Mouse (Mus musculus): ENCODE measurements around the gene Sarnp. TPM values are rescaled to one million over a fixed set of nuclear protein-coding genes. Genes with fewer than 3 reads are reported as not detected.

The Sarnp gene
- polyA plus RNA-seq, 1 experiment, result 45.2 TPM

GRCm38 (mm10) chr10:128889846-128890245, 72.7 kb downstream of the Sarnp start:
- Histone ChIP-seq H3K27ac (ENCODE audit: control insufficient read depth, insufficient read depth, low read depth, low read length, poor library complexity) (no peak overlapping the region), H3K4me1 (ENCODE audit: control insufficient read depth, insufficient read depth, low read length) (peaks cover 2% of the 10 kb centered on the region), H3K4me3 (replicated peaks; ENCODE audit: control insufficient read depth, low read depth, low read length) (no peak overlapping the region)
- TF ChIP-seq POLR2A (IDR thresholded peaks at IDR 0.05; ENCODE audit: borderline replicate concordance, control insufficient read depth, low read depth, low read length), result no peak
- TF ChIP-seq CTCF (IDR thresholded peaks at IDR 0.05; ENCODE audit: control insufficient read depth, insufficient read depth, low read length), result no peak
- 49% methylated on average over 2 of the region's 2 CpGs for WGBS

- peak overlapping the region; percentile 80 for H3K4me3 ChIP-seq (replicated peaks; ENCODE audit: control insufficient read depth, low read depth, low read length)
- 4% methylated on average over 40 of the region's 40 CpGs for WGBS
- no peak overlapping the region; the same call in 1 of the 2 replicates for H3K27ac ChIP-seq (ENCODE audit: control insufficient read depth, insufficient read depth, low read depth, low read length, poor library complexity)
- TF ChIP-seq CTCF (IDR thresholded peaks at IDR 0.05; ENCODE audit: control insufficient read depth, insufficient read depth, low read length) (no peak), POLR2A (IDR thresholded peaks at IDR 0.05; ENCODE audit: borderline replicate concordance, control insufficient read depth, low read depth, low read length) (no peak)
- peaks cover 2% of the 10 kb centered on the region for H3K4me1 ChIP-seq (ENCODE audit: control insufficient read depth, insufficient read depth, low read length)
Observed at GRCm38 (mm10) chr10:128890383-128891295, 73.5 kb downstream of the Sarnp start.

- WGBS, result 2% methylated on average over 71 of the region's 89 CpGs
- no peak for TF ChIP-seq POLR2A (IDR thresholded peaks at IDR 0.05; ENCODE audit: borderline replicate concordance, control insufficient read depth, low read depth, low read length)
- no peak for TF ChIP-seq CTCF (IDR thresholded peaks at IDR 0.05; ENCODE audit: control insufficient read depth, insufficient read depth, low read length)
- Histone ChIP-seq H3K4me1 (ENCODE audit: control insufficient read depth, insufficient read depth, low read length) (peaks cover 2% of the 10 kb centered on the region), H3K4me3 (replicated peaks; ENCODE audit: control insufficient read depth, low read depth, low read length) (peak within 1 kb of the TSS; percentile 80), H3K27ac (ENCODE audit: control insufficient read depth, insufficient read depth, low read depth, low read length, poor library complexity) (peak within 1 kb of the TSS; percentile 14; the same call in 1 of the 2 replicates)
Observed at GRCm38 (mm10) chr10:128891296-128892094, 74.4 kb downstream of the Sarnp start, which contains the start of gene Gdf11. TSS of gene Gdf11 (minus strand) at chr10:128891718.

GRCm38 (mm10) chr10:128892246-128892645, 75.1 kb downstream of the Sarnp start:
- Histone ChIP-seq H3K27ac (ENCODE audit: control insufficient read depth, insufficient read depth, low read depth, low read length, poor library complexity) (no peak overlapping the region), H3K4me1 (ENCODE audit: control insufficient read depth, insufficient read depth, low read length) (peaks cover 2% of the 10 kb centered on the region), H3K4me3 (replicated peaks; ENCODE audit: control insufficient read depth, low read depth, low read length) (no peak overlapping the region)
- TF ChIP-seq CTCF (IDR thresholded peaks at IDR 0.05; ENCODE audit: control insufficient read depth, insufficient read depth, low read length) (no peak), POLR2A (IDR thresholded peaks at IDR 0.05; ENCODE audit: borderline replicate concordance, control insufficient read depth, low read depth, low read length) (no peak)
- WGBS, result 12% methylated on average over 9 of the region's 9 CpGs

- no peak for TF ChIP-seq POLR2A (IDR thresholded peaks at IDR 0.05; ENCODE audit: borderline replicate concordance, control insufficient read depth, low read depth, low read length)
- TF ChIP-seq CTCF (IDR thresholded peaks at IDR 0.05; ENCODE audit: control insufficient read depth, insufficient read depth, low read length), result peak; percentile 22; the same call in 1 of the 2 replicates
- Histone ChIP-seq H3K4me3 (replicated peaks; ENCODE audit: control insufficient read depth, low read depth, low read length) (no peak overlapping the region), H3K27ac (ENCODE audit: control insufficient read depth, insufficient read depth, low read depth, low read length, poor library complexity) (no peak overlapping the region), H3K4me1 (ENCODE audit: control insufficient read depth, insufficient read depth, low read length) (peaks cover 2% of the 10 kb centered on the region; the same call in 1 of the 2 replicates)
- under 1% methylated on average over 9 of the region's 9 CpGs for WGBS
Observed at GRCm38 (mm10) chr10:128895437-128895836, 78.3 kb downstream of the Sarnp start.

- no peak overlapping the region for H3K4me3 ChIP-seq (replicated peaks; ENCODE audit: control insufficient read depth, low read depth, low read length)
- no peaks in the 10 kb centered on the region; the same call in 1 of the 2 replicates for H3K4me1 ChIP-seq (ENCODE audit: control insufficient read depth, insufficient read depth, low read length)
- TF ChIP-seq POLR2A (IDR thresholded peaks at IDR 0.05; ENCODE audit: borderline replicate concordance, control insufficient read depth, low read depth, low read length) (no peak), CTCF (IDR thresholded peaks at IDR 0.05; ENCODE audit: control insufficient read depth, insufficient read depth, low read length) (no peak)
- WGBS, result 7% methylated on average over 17 of the region's 17 CpGs
- no peak overlapping the region for H3K27ac ChIP-seq (ENCODE audit: control insufficient read depth, insufficient read depth, low read depth, low read length, poor library complexity)
Observed at GRCm38 (mm10) chr10:128895952-128896693, 79.0 kb downstream of the Sarnp start.

GRCm38 (mm10) chr10:128896807-128897206, 79.7 kb downstream of the Sarnp start:
- 18% methylated on average over 1 of the region's 1 CpGs for WGBS
- TF ChIP-seq POLR2A (IDR thresholded peaks at IDR 0.05; ENCODE audit: borderline replicate concordance, control insufficient read depth, low read depth, low read length), result no peak
- TF ChIP-seq CTCF (IDR thresholded peaks at IDR 0.05; ENCODE audit: control insufficient read depth, insufficient read depth, low read length), result no peak
- no peak overlapping the region for H3K27ac ChIP-seq (ENCODE audit: control insufficient read depth, insufficient read depth, low read depth, low read length, poor library complexity)
- no peaks in the 10 kb centered on the region; the same call in none of the 2 replicates for H3K4me1 ChIP-seq (ENCODE audit: control insufficient read depth, insufficient read depth, low read length)
- no peak overlapping the region for H3K4me3 ChIP-seq (replicated peaks; ENCODE audit: control insufficient read depth, low read depth, low read length)

All from bone marrow, adult 2 months (tissue).